Mouse (Mus musculus): ENCODE measurements around the gene Maff. TPM values are rescaled to one million over a fixed set of nuclear protein-coding genes. Genes with fewer than 3 reads are reported as not detected.

Gene Maff
- 2.9 and 3.0 TPM in 2 replicates for polyA plus RNA-seq (2015; fragmentation: Nextera tagmentation; extraction: Ambion mirVana)

DNA sequence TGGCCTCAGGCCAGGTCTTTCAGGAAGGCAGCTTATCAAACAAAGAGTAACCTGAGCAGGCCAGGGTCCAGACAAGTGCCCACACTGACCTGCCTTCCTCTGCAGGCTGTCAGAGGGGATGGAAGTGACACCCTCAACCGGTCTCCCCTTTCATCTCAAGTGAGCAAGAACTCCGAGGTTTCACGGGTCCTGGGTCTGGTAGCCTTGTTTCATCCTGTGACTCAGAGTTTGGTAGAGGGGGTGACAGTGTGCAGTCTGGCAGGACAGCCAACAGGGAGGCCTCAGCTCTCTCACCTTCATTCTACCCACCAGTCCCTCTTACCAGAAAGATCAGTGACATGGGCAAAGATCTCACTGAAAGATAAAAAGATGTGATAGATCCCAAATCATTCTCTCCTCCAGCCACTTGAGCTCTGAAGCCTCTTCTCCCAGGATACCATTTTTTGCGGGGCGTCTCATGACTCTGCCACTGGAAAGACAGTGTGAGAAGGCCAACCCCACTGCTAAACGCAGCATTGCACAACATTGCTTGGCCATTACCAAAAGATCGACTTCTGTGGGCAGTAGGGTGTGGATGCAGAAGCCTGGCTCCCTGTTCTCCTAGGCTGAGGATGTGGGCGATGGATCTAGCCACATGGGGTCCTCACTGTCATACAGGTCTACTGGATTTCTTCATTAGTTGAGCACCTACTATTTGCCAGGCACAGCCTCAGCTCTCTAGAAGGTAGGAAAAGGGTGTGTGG is at the start of gene Maff:
Gene Maff (plus strand): TSS at position 571 of the 743 bp plus-strand sequence.

DNA sequence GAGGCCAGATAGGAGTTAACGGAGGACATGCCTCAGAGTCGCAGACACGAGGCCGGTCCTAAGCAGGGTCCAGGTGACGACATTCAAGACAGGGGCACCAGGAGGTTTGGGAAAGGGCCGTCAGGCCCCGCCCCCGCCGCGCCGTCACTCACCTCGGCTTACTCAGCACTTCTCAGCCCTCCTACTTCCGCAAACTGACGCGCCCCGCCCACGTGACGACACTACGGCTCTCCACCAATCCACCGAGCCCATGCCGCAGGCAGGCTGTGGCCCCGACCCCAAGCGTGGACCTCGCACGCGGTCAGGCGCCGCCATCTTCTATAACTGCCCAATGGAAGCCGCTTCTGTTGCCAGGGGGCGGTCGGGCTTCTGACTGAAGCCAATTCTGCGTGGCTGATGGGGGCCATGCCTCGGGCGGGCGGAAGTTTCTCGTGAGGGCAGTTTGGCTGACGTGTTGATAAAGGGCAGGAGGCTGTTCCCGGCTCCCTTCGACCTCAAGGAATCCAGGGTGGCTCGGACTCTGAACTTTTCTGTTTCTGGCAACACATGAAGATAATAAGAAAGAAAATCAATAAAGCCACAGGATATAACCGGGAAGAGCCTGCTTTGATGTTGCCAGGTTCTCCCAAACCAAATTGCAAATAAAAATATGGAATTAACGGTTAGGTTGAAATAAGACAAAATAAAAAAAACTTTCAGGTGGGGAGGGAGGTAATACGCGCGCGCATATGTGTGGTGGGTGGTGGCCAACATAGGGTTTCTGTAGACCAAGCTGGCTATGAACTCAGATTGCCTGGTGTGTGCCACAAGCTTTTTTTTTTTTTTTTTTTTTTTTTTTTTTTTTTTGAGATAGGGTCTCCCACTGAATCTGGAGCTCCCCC is 18.1 kb upstream of the Maff start, which contains the start of gene Pla2g6:
Gene Pla2g6 (minus strand): TSS at position 333 of the 881 bp plus-strand sequence.

GRCm38 (mm10) chr15:79402836-79403762 is 56.7 kb downstream of the Maff start, which contains the start of gene Tmem184b:
TSS of gene Tmem184b (minus strand) at chr15:79403569.

MicroRNA genes within 50 kb of the gene (microRNA counts, 519-probe panel; counts per million panel counts)
- microRNA mmu-miR-1943: 88.3 counts per million

Other genes with a start within 250 kb of the Maff start
- gene Micall1, start 237.7 kb upstream of the Maff start, polyA plus RNA-seq (2015; fragmentation: Nextera tagmentation; extraction: Ambion mirVana): 2.6 and 2.8 TPM in 2 replicates
- 225 and 245 TPM in 2 replicates for gene Polr2f, start 205.6 kb upstream of the Maff start, polyA plus RNA-seq (2015; fragmentation: Nextera tagmentation; extraction: Ambion mirVana)
- 0.76 and 3.3 TPM in 2 replicates for gene 1700088E04Rik, start 205.4 kb upstream of the Maff start, polyA plus RNA-seq (2015; fragmentation: Nextera tagmentation; extraction: Ambion mirVana)
- not detected in 2 replicates for gene Sox10, start 181.4 kb upstream of the Maff start, polyA plus RNA-seq (2015; fragmentation: Nextera tagmentation; extraction: Ambion mirVana)
- gene Pick1, start 117.4 kb upstream of the Maff start, polyA plus RNA-seq (2015; fragmentation: Nextera tagmentation; extraction: Ambion mirVana): 9.3 and 9.6 TPM in 2 replicates
- 0.10 TPM in 1 of 2 replicates, not detected in the other for gene Gm49486, start 117.2 kb upstream of the Maff start, polyA plus RNA-seq (2015; fragmentation: Nextera tagmentation; extraction: Ambion mirVana)
- 0.11 TPM in 1 of 2 replicates, not detected in the other for gene Slc16a8, start 91.9 kb upstream of the Maff start, polyA plus RNA-seq (2015; fragmentation: Nextera tagmentation; extraction: Ambion mirVana)
- 0.43 and 1.6 TPM in 2 replicates for gene Baiap2l2, start 61.1 kb upstream of the Maff start, polyA plus RNA-seq (2015; fragmentation: Nextera tagmentation; extraction: Ambion mirVana)
- 4.8 and 6.4 TPM in 2 replicates for gene Pla2g6, start 18.2 kb upstream of the Maff start, polyA plus RNA-seq (2015; fragmentation: Nextera tagmentation; extraction: Ambion mirVana)
- gene Tmem184b, start 56.9 kb downstream of the Maff start, polyA plus RNA-seq (2015; fragmentation: Nextera tagmentation; extraction: Ambion mirVana): 12.0 and 16.0 TPM in 2 replicates
- gene Csnk1e, start 108.9 kb downstream of the Maff start, polyA plus RNA-seq (2015; fragmentation: Nextera tagmentation; extraction: Ambion mirVana): 19.9 and 25.4 TPM in 2 replicates
- gene Kcnj4, start 158.6 kb downstream of the Maff start, polyA plus RNA-seq (2015; fragmentation: Nextera tagmentation; extraction: Ambion mirVana): not detected in 2 replicates
- gene Kdelr3, start 169.8 kb downstream of the Maff start, polyA plus RNA-seq (2015; fragmentation: Nextera tagmentation; extraction: Ambion mirVana): 18.3 and 22.0 TPM in 2 replicates
- 25.1 and 31.0 TPM in 2 replicates for gene Ddx17, start 200.1 kb downstream of the Maff start, polyA plus RNA-seq (2015; fragmentation: Nextera tagmentation; extraction: Ambion mirVana)